Mouse (Mus musculus): ENCODE results near the gene Gpx2. TPM values are rescaled to one million over a fixed set of nuclear protein-coding genes. Genes with fewer than 3 reads are reported as not detected.

Gpx2 gene
- total and polyA plus RNA-seq, 3 experiments = not detected

- Histone ChIP-seq H3K9me3 (replicated peaks; ENCODE audit: insufficient read depth, low read length) (no peaks in the 10 kb centered on the region), H3K27ac (ENCODE audit: control insufficient read depth, low read depth, low read length) (peak overlapping the region; percentile 79), H3K27me3 (ENCODE audit: control insufficient read depth in 1 of 2, insufficient read depth in 2 of 2, low read length in 2 of 2) (no peaks in the 10 kb centered on the region), H3K4me3 (ENCODE audit: control insufficient read depth in 1 of 2, insufficient read depth in 1 of 2, low read depth in 2 of 2, low read length in 2 of 2) (peak overlapping the region; percentile 71 to 91), H3K4me1 (ENCODE audit: control insufficient read depth in 1 of 2, insufficient read depth in 2 of 2, low read length in 2 of 2) (peaks cover 5 to 7% of the 10 kb centered on the region in 2 experiments), H3K9ac (ENCODE audit: control insufficient read depth, low read depth, low read length, poor library complexity, severe bottlenecking) (peak overlapping the region; percentile 91), H3K36me3 (ENCODE audit: control insufficient read depth in 1 of 2, insufficient read depth in 2 of 2, low read length in 2 of 2) (peaks cover 0 to 14% of the 10 kb centered on the region in 2 experiments; a peak in 2 of 4 replicates), H3K79me2 (ENCODE audit: control insufficient read depth, insufficient read depth, low read length, poor library complexity) (peaks cover 11% of the 10 kb centered on the region)
- TF ChIP-seq GABPA (IDR thresholded peaks at IDR 0.05; ENCODE audit: low read depth, low read length) (no peak), UBTF (IDR thresholded peaks at IDR 0.05; ENCODE audit: borderline replicate concordance, insufficient read depth, low read depth, low read length) (no peak), CTCF (IDR thresholded peaks at IDR 0.05 in 2 of 3, conservative IDR thresholded peaks at IDR 0.05 in 1 of 3; ENCODE audit: control insufficient read depth in 1 of 3, insufficient read depth in 1 of 3, low read depth in 2 of 3, low read length in 3 of 3, poor library complexity in 1 of 3, severe bottlenecking in 1 of 3) (no peak), POLR2A (IDR thresholded peaks at IDR 0.05; ENCODE audit: control insufficient read depth in 1 of 2, insufficient read depth in 1 of 2, low read depth in 1 of 2, low read length in 2 of 2, poor library complexity in 1 of 2) (peak; percentile 59 to 85; a peak in 2 of 4 replicates), MXI1 (IDR thresholded peaks at IDR 0.05; ENCODE audit: low read depth, low read length) (no peak), E2F4 (IDR thresholded peaks at IDR 0.05; ENCODE audit: borderline replicate concordance, low read depth, low read length) (0 out of 2 replicates have a peak, but pooled peaks have one; percentile 43), TAL1 (IDR thresholded peaks at IDR 0.05; ENCODE audit: low read length) (no peak), ELF1 (IDR thresholded peaks at IDR 0.05; ENCODE audit: low read depth, low read length) (no peak), RAD21 (IDR thresholded peaks at IDR 0.05; ENCODE audit: low read depth, low read length) (no peak), MYB (IDR thresholded peaks at IDR 0.05; ENCODE audit: low read depth, low read length) (no peak), SMC3 (IDR thresholded peaks at IDR 0.05; ENCODE audit: low read depth, low read length) (no peak), KAT2A (conservative IDR thresholded peaks at IDR 0.05; ENCODE audit: low read depth, low read length) (no peak; the same call in 1 of the 2 replicates), HCFC1 (IDR thresholded peaks at IDR 0.05; ENCODE audit: low read depth, low read length) (no peak), BHLHE40 (IDR thresholded peaks at IDR 0.05; ENCODE audit: borderline replicate concordance, low read depth, low read length) (no peak), MAZ (IDR thresholded peaks at IDR 0.05; ENCODE audit: low read depth, low read length) (no peak; the same call in 1 of the 2 replicates), GATA1 (IDR thresholded peaks at IDR 0.05; ENCODE audit: low read depth, low read length) (0 out of 2 replicates have a peak, but pooled peaks have one; percentile 16), POLR2AphosphoS2 (IDR thresholded peaks at IDR 0.05; ENCODE audit: low read length) (peak; percentile 57), ETS1 (IDR thresholded peaks at IDR 0.05; ENCODE audit: low read depth, low read length) (no peak), MYC (IDR thresholded peaks at IDR 0.05; ENCODE audit: low read depth, low read length) (peak; percentile 65), MAX (IDR thresholded peaks at IDR 0.05; ENCODE audit: low read length) (peak; percentile 63; the same call in 1 of the 2 replicates), TBP (IDR thresholded peaks at IDR 0.05; ENCODE audit: low read depth, low read length) (peak; percentile 2; the same call in 1 of the 2 replicates), NELFE (IDR thresholded peaks at IDR 0.05; ENCODE audit: low read depth, low read length) (no peak; the same call in 1 of the 2 replicates), CHD1 (IDR thresholded peaks at IDR 0.05; ENCODE audit: low read depth, low read length) (peak; percentile 53; the same call in 1 of the 2 replicates), JUND (IDR thresholded peaks at IDR 0.05; ENCODE audit: low read depth, low read length) (no peak), RCOR1 (IDR thresholded peaks at IDR 0.05; ENCODE audit: low read depth, low read length) (no peak), CHD2 (IDR thresholded peaks at IDR 0.05; ENCODE audit: low read length) (no peak), MAFK (IDR thresholded peaks at IDR 0.05; ENCODE audit: borderline replicate concordance, low read depth, low read length) (no peak)
- no peak for DNase-seq (ENCODE audit: low read depth, low spot score)
Measured at GRCm38 (mm10) chr12:76837844-76838650, 42.7 kb upstream of the Gpx2 start.

Measured in MEL (cell line).